Mouse (Mus musculus) bone marrow macrophage, adult 2 months (primary cell): ENCODE measurements at regions not wholly inside any gene's neighbourhood (a gene's known extent, or its start where the extent isn't known, plus 50 kb on each side); places are given as distances from the start of the nearest gene placed in this dataset.

Experiments
- CTCF ChIP-seq: IDR thresholded peaks from 2 replicates; pipeline ENCODE4 v1.5.1; 2012; ENCODE audit warnings: low read depth, mild to moderate bottlenecking, low read length, moderate library complexity
- POLR2A ChIP-seq: IDR thresholded peaks from 2 replicates; pipeline ENCODE4 v1.6.1; 2012; ENCODE audit warnings: mild to moderate bottlenecking, low read depth, low read length, borderline replicate concordance

DNA sequence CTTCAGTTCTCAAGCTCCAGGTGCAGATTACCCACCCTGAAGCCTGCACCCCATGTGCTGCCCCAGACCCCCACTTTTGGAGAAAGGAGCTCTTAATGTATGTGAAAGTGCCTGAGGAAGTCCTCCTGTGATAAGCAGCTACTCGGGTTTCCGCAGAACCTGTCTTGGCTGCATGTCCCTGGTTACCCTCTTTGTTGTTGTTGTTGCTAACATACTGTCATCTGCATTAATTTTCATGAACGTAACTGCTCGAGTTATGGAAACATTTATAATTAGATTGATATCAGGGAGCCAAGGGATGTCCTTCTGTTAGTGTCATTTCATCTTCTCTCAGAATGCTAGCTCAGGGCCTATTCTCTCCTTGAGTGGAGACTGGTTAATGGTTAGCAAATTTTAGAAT, 808.3 kb upstream of the Car8 start:
- TF ChIP-seq CTCF, result no peak
- no peak for TF ChIP-seq POLR2A
